Mouse (Mus musculus): Measurements from ENCODE around the gene Tssc4.

DNA sequence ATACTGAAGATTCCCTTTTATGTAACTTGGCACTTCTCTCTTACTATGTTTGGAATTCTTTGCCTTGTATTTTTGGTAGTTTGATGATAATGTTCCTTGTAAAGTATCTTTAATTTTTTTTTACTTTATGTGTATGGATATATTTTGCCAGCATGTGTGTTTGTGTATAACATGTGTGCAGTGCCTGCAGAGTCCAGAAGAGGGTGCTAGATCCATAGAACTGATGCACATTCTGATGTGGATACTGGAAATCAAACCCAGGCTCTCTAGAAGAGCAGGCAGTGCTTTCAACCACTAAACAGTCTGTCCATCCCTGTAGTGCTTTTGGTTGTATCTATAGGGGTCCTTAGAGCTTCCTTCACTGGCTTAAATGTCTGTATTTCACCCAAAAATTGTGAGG is 45.7 kb downstream of the Tssc4 start:
- TF ChIP-seq GATA1 (IDR thresholded peaks at IDR 0.05; ENCODE audit: borderline replicate concordance, low read length), result no peak
- no peak for TF ChIP-seq FLI1 (IDR thresholded peaks at IDR 0.05; ENCODE audit: low read length)

All from megakaryocyte, embryonic 14.5 days (primary cell).